In genomic region chr6:71830690-71831580, GRCm38 (mm10) we compare ENCODE assay signal across 8 mouse cellular contexts. TPM values are rescaled to one million over a fixed set of nuclear protein-coding genes. Genes with fewer than 3 reads are reported as not detected.
DNase-seq lines count a peak whose midpoint lies in the region; ATAC-seq and TF ChIP-seq lines count a peak whose summit lies in the region.

TSS of gene Immt (plus strand) at chr6:71831331.

- 0 out of 2 replicates have a peak, but pooled peaks have one; percentile 6 for TF ChIP-seq EP300 in ES-Bruce4 (IDR thresholded peaks at IDR 0.05; ENCODE audit: insufficient read depth, low read depth, low read length)
- no peak for TF ChIP-seq EP300 in liver, postnatal 0 days (IDR thresholded peaks at IDR 0.05; ENCODE audit: low read depth)

- H3K4me3 ChIP-seq in ES-Bruce4 (ENCODE audit: low read depth, low read length): peak within 1 kb of the TSS; percentile 94
- peak within 1 kb of the TSS; percentile 73 for H3K4me3 ChIP-seq in forebrain, embryonic 13.5 days
- H3K4me3 ChIP-seq in liver, postnatal 0 days (ENCODE audit: low read depth, low read length): peak within 1 kb of the TSS; percentile 85
- H3K4me3 ChIP-seq in neural tube, embryonic 14.5 days (ENCODE audit: low read depth, low read length): peak within 1 kb of the TSS; percentile 99

- peak; percentile 75 for TF ChIP-seq POLR2A in ES-Bruce4 (IDR thresholded peaks at IDR 0.05; ENCODE audit: insufficient read depth, low read length)

- ATAC-seq in cerebellum, adult (ENCODE audit: insufficient number of reproducible peaks, low FRiP score, low TSS enrichment): peak; percentile 96
- ATAC-seq in forebrain, embryonic 13.5 days: peak; percentile 99
- peak; percentile 98 for ATAC-seq in liver, postnatal 0 days
- peak; percentile 99 for ATAC-seq in neural tube, embryonic 14.5 days (ENCODE audit: low read depth)

- H3K27me3 ChIP-seq in ES-Bruce4 (ENCODE audit: control insufficient read depth, insufficient read depth, low read length, poor library complexity, severe bottlenecking): no peaks in the 10 kb centered on the region
- no peaks in the 10 kb centered on the region for H3K27me3 ChIP-seq in forebrain, embryonic 13.5 days
- H3K27me3 ChIP-seq in liver, postnatal 0 days (ENCODE audit: insufficient read depth, low read length): no peaks in the 10 kb centered on the region
- no peaks in the 10 kb centered on the region for H3K27me3 ChIP-seq in neural tube, embryonic 14.5 days (ENCODE audit: control insufficient read depth, insufficient read depth, low read length)

- WGBS in forebrain, embryonic 13.5 days: under 1% methylated on average over 64 of the region's 64 CpGs
- under 1% methylated on average over 64 of the region's 64 CpGs for WGBS in large intestine, adult 2 months
- under 1% methylated on average over 64 of the region's 64 CpGs for WGBS in liver, postnatal 0 days (ENCODE audit: insufficient replicate concordance)
- WGBS in neural tube, embryonic 14.5 days: under 1% methylated on average over 64 of the region's 64 CpGs

- peak; percentile 97 for DNase-seq in heart, postnatal 10 days
- peak; percentile 92 for DNase-seq in large intestine, adult 2 months (ENCODE audit: low read depth, low spot score)
- peak; percentile 97 for DNase-seq in liver, postnatal 0 days
- DNase-seq in testis, postnatal 10 days (ENCODE audit: low spot score): peak; percentile 98

- H3K27ac ChIP-seq in ES-Bruce4 (ENCODE audit: insufficient read depth, low read length): peak within 1 kb of the TSS; percentile 74
- H3K27ac ChIP-seq in forebrain, embryonic 13.5 days: peak within 1 kb of the TSS; percentile 83
- H3K27ac ChIP-seq in liver, postnatal 0 days (ENCODE audit: low read depth): peak within 1 kb of the TSS; percentile 98
- H3K27ac ChIP-seq in neural tube, embryonic 14.5 days (ENCODE audit: low read depth, low read length): peak within 1 kb of the TSS; percentile 91

- no peaks in the 10 kb centered on the region for H3K4me1 ChIP-seq in ES-Bruce4 (ENCODE audit: control insufficient read depth, insufficient read depth, low read length)
- peaks cover 18% of the 10 kb centered on the region for H3K4me1 ChIP-seq in forebrain, embryonic 13.5 days
- H3K4me1 ChIP-seq in liver, postnatal 0 days (ENCODE audit: insufficient read depth): peaks cover 10% of the 10 kb centered on the region
- H3K4me1 ChIP-seq in neural tube, embryonic 14.5 days (ENCODE audit: control insufficient read depth, insufficient read depth, low read length): peaks cover 3% of the 10 kb centered on the region; the same call in 1 of the 2 replicates

- H3K4me2 ChIP-seq in forebrain, embryonic 13.5 days: peak within 1 kb of the TSS; percentile 77
- peak within 1 kb of the TSS; percentile 80 for H3K4me2 ChIP-seq in liver, postnatal 0 days (ENCODE audit: low read depth, low read length)
- H3K4me2 ChIP-seq in neural tube, embryonic 14.5 days (ENCODE audit: low read depth, low read length): peak within 1 kb of the TSS; percentile 65

- intact Hi-C loops in heart, postnatal 10 days (cut with DNase I): no loop called here

- H3K36me3 ChIP-seq in ES-Bruce4 (ENCODE audit: control insufficient read depth, insufficient read depth, low read length, poor library complexity, severe bottlenecking): no peaks in the 10 kb centered on the region
- peaks cover 12% of the 10 kb centered on the region for H3K36me3 ChIP-seq in forebrain, embryonic 13.5 days (ENCODE audit: poor library complexity, severe bottlenecking)
- H3K36me3 ChIP-seq in liver, postnatal 0 days (replicated peaks; ENCODE audit: insufficient read depth, low read length): peaks cover 3% of the 10 kb centered on the region; the same call in 1 of the 2 replicates
- H3K36me3 ChIP-seq in neural tube, embryonic 14.5 days (ENCODE audit: control insufficient read depth, insufficient read depth, low read length): no peaks in the 10 kb centered on the region

- H3K9ac ChIP-seq in ES-Bruce4 (ENCODE audit: low read depth, poor library complexity, severe bottlenecking): peak within 1 kb of the TSS; percentile 66
- H3K9ac ChIP-seq in forebrain, embryonic 13.5 days: peak within 1 kb of the TSS; percentile 75
- peak within 1 kb of the TSS; percentile 85 for H3K9ac ChIP-seq in liver, postnatal 0 days (replicated peaks)
- H3K9ac ChIP-seq in neural tube, embryonic 14.5 days (replicated peaks; ENCODE audit: low read depth, low read length): peak within 1 kb of the TSS; percentile 80

- H3K9me3 ChIP-seq in ES-Bruce4 (replicated peaks; ENCODE audit: control insufficient read depth, insufficient read depth, low read length, poor library complexity, severe bottlenecking): no peaks in the 10 kb centered on the region
- H3K9me3 ChIP-seq in forebrain, embryonic 13.5 days (replicated peaks): peaks cover 3% of the 10 kb centered on the region; the same call in 1 of the 2 replicates
- H3K9me3 ChIP-seq in liver, postnatal 0 days (ENCODE audit: low read length): no peaks in the 10 kb centered on the region
- no peaks in the 10 kb centered on the region for H3K9me3 ChIP-seq in neural tube, embryonic 14.5 days (ENCODE audit: control insufficient read depth, low read length)

- no peak for TF ChIP-seq CTCF in ES-Bruce4 (IDR thresholded peaks at IDR 0.05; ENCODE audit: low read depth, low read length)
- TF ChIP-seq CTCF in liver, postnatal 0 days (IDR thresholded peaks at IDR 0.05; ENCODE audit: low read depth): 0 out of 2 replicates have a peak, but pooled peaks have one; percentile 1

RNA-seq across cellular contexts. Expression of gene Immt, which starts in this region (rescaled TPM):
- polyA plus RNA-seq in ES-Bruce4 (2011; ENCODE audit: insufficient read depth, insufficient read length, low read depth, missing spikeins): 128 and 129 TPM in 2 replicates
- polyA plus RNA-seq in forebrain, embryonic 13.5 days (2015; fragmentation: Nextera tagmentation; extraction: Ambion mirVana): 166 and 172 TPM in 2 replicates
- total RNA-seq in heart, postnatal 10 days (2021): 100 to 1,000 TPM; 542 to 553 TPM
- polyA plus RNA-seq in large intestine, adult 2 months (2012; rRNA removed): 70.6 and 78.4 TPM in 2 replicates
- polyA plus RNA-seq in liver, postnatal 0 days (2015; fragmentation: Nextera tagmentation; extraction: Ambion mirVana): 82.5 and 88.1 TPM in 2 replicates
- 175 and 179 TPM in 2 replicates for polyA plus RNA-seq in neural tube, embryonic 14.5 days (2014; fragmentation: Nextera tagmentation; extraction: Ambion mirVana)

Comparison
In these comparisons a context has a peak if more than half of its experiments do, and no peak if none do; other contexts are left out.
1. Peak in every context shown above with its lines: DNase-seq, ATAC-seq, H3K4me3 ChIP-seq and H3K27ac ChIP-seq.